ENCODE assay signal across 15 mouse cellular contexts in the genomic region with DNA sequence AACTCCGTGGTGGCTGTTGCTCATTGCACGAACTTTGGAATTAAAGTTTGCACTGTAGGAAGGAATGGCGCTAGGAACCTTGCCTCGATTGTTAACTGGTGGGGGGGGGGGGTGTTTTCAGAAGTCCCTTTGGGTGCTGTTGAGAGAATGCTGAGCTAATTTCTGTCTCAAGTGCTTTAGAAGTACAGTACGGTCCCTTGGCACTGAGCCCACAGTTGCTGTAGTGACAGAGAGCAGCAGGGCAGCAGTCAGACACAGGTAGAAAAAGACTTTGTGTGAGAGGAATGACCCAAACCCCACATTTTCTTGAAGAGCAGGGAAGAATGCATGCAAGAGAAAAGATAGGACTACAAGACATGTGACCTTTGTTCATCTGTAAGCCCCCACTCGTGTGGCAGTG. TPM values are rescaled to one million over a fixed set of nuclear protein-coding genes. Genes with fewer than 3 reads are reported as not detected.
DNase-seq lines count a peak whose midpoint lies in the region; ATAC-seq and TF ChIP-seq lines count a peak whose summit lies in the region.
"Had no signal": no experiment of that assay in that cellular context is flagged by ENCODE, and none has a peak within 500 bp of the region (broad histone marks: within the 10 kb centered on the region; RNA-seq: fewer than 3 reads in every experiment).

No protein-coding gene starts in this region.

- WGBS in kidney, adult 2 months = 73% methylated on average over 6 of the region's 6 CpGs
- WGBS in heart, embryonic 12.5 days = 48% methylated on average over 6 of the region's 6 CpGs
- WGBS in heart, embryonic 16.5 days = 44% methylated on average over 6 of the region's 6 CpGs
- WGBS in midbrain, embryonic 10.5 days = 84% methylated on average over 6 of the region's 6 CpGs

- H3K4me1 ChIP-seq in kidney, adult 2 months (ENCODE audit: control insufficient read depth, insufficient read depth, low read length) = no peaks in the 10 kb centered on the region
- peaks cover 54% of the 10 kb centered on the region for H3K4me1 ChIP-seq in heart, embryonic 12.5 days (replicated peaks)
- H3K4me1 ChIP-seq in heart, embryonic 16.5 days (ENCODE audit: control insufficient read depth, insufficient read depth, low read length) = peaks cover 22% of the 10 kb centered on the region
- peaks cover 7% of the 10 kb centered on the region; the same call in 1 of the 2 replicates for H3K4me1 ChIP-seq in midbrain, embryonic 10.5 days

- no peak overlapping the region for H3K9ac ChIP-seq in heart, embryonic 12.5 days
- no peak overlapping the region for H3K9ac ChIP-seq in heart, embryonic 16.5 days (ENCODE audit: low read length)
- H3K9ac ChIP-seq: liver, embryonic 14.5 days had no signal

- DNase-seq in kidney, postnatal 10 days = peak; percentile 67
- DNase-seq in kidney, adult 2 months = no peak
- DNase-seq in lung, postnatal 14 days = peak; percentile 74
- no peak for DNase-seq in urinary bladder, postnatal 36 days (ENCODE audit: low spot score in 2 of 2)
- DNase-seq in midbrain, embryonic 10.5 days (ENCODE audit: low spot score) = no peak
- DNase-seq: cerebellum, adult 8-10 months; embryo, embryonic 11 days; right cerebral cortex, adult 18-20 months had no signal

- no peak for TF ChIP-seq POLR2A in kidney, adult 2 months (IDR thresholded peaks at IDR 0.05; ENCODE audit: low read depth, low read length)

- ATAC-seq in heart, embryonic 12.5 days (ENCODE audit: insufficient number of reproducible peaks, low FRiP score) = no peak
- peak; percentile 51; the same call in 1 of the 2 replicates for ATAC-seq in heart, embryonic 16.5 days (replicated peaks; ENCODE audit: extremely low read depth, insufficient read depth, low FRiP score)
- ATAC-seq: hindbrain, embryonic 16.5 days had no signal

- H3K4me3 ChIP-seq in kidney, adult 2 months (ENCODE audit: insufficient read depth, low read depth, low read length) = no peak overlapping the region
- H3K4me3 ChIP-seq in heart, embryonic 12.5 days = no peak overlapping the region
- H3K4me3 ChIP-seq in heart, embryonic 16.5 days (ENCODE audit: low read length) = no peak overlapping the region
- no peak overlapping the region for H3K4me3 ChIP-seq in midbrain, embryonic 10.5 days
- H3K4me3 ChIP-seq: erythroblast, embryonic 14.5 days had no signal

- no peaks in the 10 kb centered on the region for H3K27me3 ChIP-seq in kidney, adult 2 months (replicated peaks; ENCODE audit: control insufficient read depth, insufficient read depth, low read length)
- no peaks in the 10 kb centered on the region for H3K27me3 ChIP-seq in heart, embryonic 12.5 days (replicated peaks)
- no peaks in the 10 kb centered on the region for H3K27me3 ChIP-seq in heart, embryonic 16.5 days (ENCODE audit: control insufficient read depth, insufficient read depth, low read length)
- H3K27me3 ChIP-seq in midbrain, embryonic 10.5 days (ENCODE audit: low read depth, poor library complexity, severe bottlenecking) = no peaks in the 10 kb centered on the region

- no peaks in the 10 kb centered on the region for H3K36me3 ChIP-seq in kidney, adult 2 months (ENCODE audit: control insufficient read depth, insufficient read depth, low read length)
- H3K36me3 ChIP-seq in heart, embryonic 12.5 days = peaks cover under 1% of the 10 kb centered on the region; the same call in 1 of the 2 replicates
- no peaks in the 10 kb centered on the region for H3K36me3 ChIP-seq in heart, embryonic 16.5 days (ENCODE audit: control insufficient read depth, insufficient read depth)
- no peaks in the 10 kb centered on the region for H3K36me3 ChIP-seq in midbrain, embryonic 10.5 days

- H3K27ac ChIP-seq in kidney, adult 2 months (ENCODE audit: insufficient read depth, low read depth, low read length) = no peak overlapping the region
- H3K27ac ChIP-seq in heart, embryonic 12.5 days (ENCODE audit: poor library complexity, severe bottlenecking) = peak overlapping the region; percentile 78
- peak overlapping the region; percentile 74 for H3K27ac ChIP-seq in heart, embryonic 16.5 days (ENCODE audit: low read length)
- no peak overlapping the region for H3K27ac ChIP-seq in midbrain, embryonic 10.5 days (replicated peaks)
- H3K27ac ChIP-seq: liver, embryonic 14.5 days had no signal

- no peak overlapping the region for H3K4me2 ChIP-seq in heart, embryonic 12.5 days
- H3K4me2 ChIP-seq in heart, embryonic 16.5 days (ENCODE audit: low read depth, low read length) = no peak overlapping the region

- H3K9me3 ChIP-seq in heart, embryonic 12.5 days (replicated peaks) = no peaks in the 10 kb centered on the region
- H3K9me3 ChIP-seq in heart, embryonic 16.5 days (replicated peaks; ENCODE audit: control insufficient read depth, low read length) = no peaks in the 10 kb centered on the region
- H3K9me3 ChIP-seq in midbrain, embryonic 10.5 days (replicated peaks) = no peaks in the 10 kb centered on the region

- no peak for TF ChIP-seq CTCF in kidney, adult 2 months (conservative IDR thresholded peaks at IDR 0.05; ENCODE audit: insufficient read depth, insufficient read length, low read depth, low read length)

RNA-seq across cellular contexts. Expression of a gene that starts 39.2 kb away (rescaled TPM):
- polyA plus RNA-seq in kidney, adult 2 months (2012; rRNA removed) = 0.04 and 0.06 TPM in 2 replicates
- polyA plus RNA-seq in heart, embryonic 12.5 days (2016; fragmentation: Nextera tagmentation; extraction: Ambion mirVana) = 2.7 and 2.9 TPM in 2 replicates
- 2.3 and 3.1 TPM in 2 replicates for polyA plus RNA-seq in heart, embryonic 16.5 days (2015; fragmentation: Nextera tagmentation; extraction: Ambion mirVana)
- polyA plus RNA-seq in midbrain, embryonic 10.5 days (2016; fragmentation: Nextera tagmentation; extraction: Ambion mirVana) = not detected in 2 replicates
- polyA plus RNA-seq: erythroblast, embryonic 14.5 days; limb, embryonic 11.5 days had no signal

RNA-seq across cellular contexts. Expression of a gene that starts 40.4 kb away (rescaled TPM):
- polyA plus RNA-seq in kidney, adult 2 months (2012; rRNA removed) = not detected in 2 replicates
- polyA plus RNA-seq in heart, embryonic 12.5 days (2016; fragmentation: Nextera tagmentation; extraction: Ambion mirVana) = not detected in 2 replicates
- 0.03 TPM in 1 of 2 replicates, not detected in the other for polyA plus RNA-seq in heart, embryonic 16.5 days (2015; fragmentation: Nextera tagmentation; extraction: Ambion mirVana)
- polyA plus RNA-seq in midbrain, embryonic 10.5 days (2016; fragmentation: Nextera tagmentation; extraction: Ambion mirVana) = not detected in 2 replicates
- polyA plus RNA-seq: erythroblast, embryonic 14.5 days; kidney, embryonic 14.5 days; limb, embryonic 11.5 days had no signal

RNA-seq across cellular contexts. Expression of a gene that starts 56.0 kb away (rescaled TPM):
- 5.8 and 8.0 TPM in 2 replicates for polyA plus RNA-seq in kidney, adult 2 months (2012; rRNA removed)
- polyA plus RNA-seq in heart, embryonic 12.5 days (2016; fragmentation: Nextera tagmentation; extraction: Ambion mirVana) = 38.2 and 45.2 TPM in 2 replicates
- 35.8 and 37.2 TPM in 2 replicates for polyA plus RNA-seq in heart, embryonic 16.5 days (2015; fragmentation: Nextera tagmentation; extraction: Ambion mirVana)
- 4.4 and 4.5 TPM in 2 replicates for polyA plus RNA-seq in midbrain, embryonic 10.5 days (2016; fragmentation: Nextera tagmentation; extraction: Ambion mirVana)
- polyA plus RNA-seq: erythroblast, embryonic 14.5 days had no signal

Comparison
In these comparisons a context has a peak if more than half of its experiments do, and no peak if none do; other contexts are left out.
1. DNase-seq: peak in kidney, postnatal 10 days (single experiment) and lung, postnatal 14 days (single experiment); none in kidney, adult 2 months (single experiment), urinary bladder, postnatal 36 days (0 of 2) and midbrain, embryonic 10.5 days (single experiment).
2. H3K27ac ChIP-seq: peak in heart, embryonic 12.5 days (single experiment) and heart, embryonic 16.5 days (single experiment); none in kidney, adult 2 months (single experiment) and midbrain, embryonic 10.5 days (single experiment).